Mouse (Mus musculus): ENCODE measurements around the gene Tmem120a. TPM values are rescaled to one million over a fixed set of nuclear protein-coding genes. Genes with fewer than 3 reads are reported as not detected.

The Tmem120a gene
- 44.8 and 52.8 TPM in 2 replicates for polyA plus RNA-seq (2015; fragmentation: Nextera tagmentation; extraction: Ambion mirVana)

- under 1% methylated on average over 49 of the region's 60 CpGs for WGBS
- ATAC-seq, result peak; percentile 99
- peak within 1 kb of the TSS; percentile 89 for H3K4me3 ChIP-seq (replicated peaks)
- peak within 1 kb of the TSS; percentile 22; the same call in 1 of the 2 replicates for H3K27ac ChIP-seq
- no peaks in the 10 kb centered on the region for H3K27me3 ChIP-seq (replicated peaks)
- peak within 1 kb of the TSS; percentile 77 for H3K9ac ChIP-seq
- peak within 1 kb of the TSS; percentile 82 for H3K4me2 ChIP-seq (replicated peaks)
- no peaks in the 10 kb centered on the region for H3K36me3 ChIP-seq
- H3K9me3 ChIP-seq, result no peaks in the 10 kb centered on the region
- H3K4me1 ChIP-seq (replicated peaks), result peaks cover 13% of the 10 kb centered on the region
Observed at GRCm38 (mm10) chr5:135743741-135744609, at the start of gene Tmem120a. Gene Tmem120a, minus strand, starts transcription at chr5:135744448.

GRCm38 (mm10) chr5:135782901-135783300 lies 38.7 kb upstream of the Tmem120a start:
- Histone ChIP-seq H3K36me3 (peaks cover 49% of the 10 kb centered on the region), H3K9me3 (no peaks in the 10 kb centered on the region), H3K4me3 (replicated peaks) (no peak overlapping the region), H3K27me3 (replicated peaks) (no peaks in the 10 kb centered on the region), H3K4me2 (replicated peaks) (no peak overlapping the region), H3K27ac (no peak overlapping the region), H3K9ac (no peak overlapping the region), H3K4me1 (replicated peaks) (peaks cover 16% of the 10 kb centered on the region)
- no peak for ATAC-seq
- WGBS, result 69% methylated on average over 4 of the region's 4 CpGs

- H3K9ac ChIP-seq, result no peak overlapping the region
- peak overlapping the region; percentile 72 for H3K4me2 ChIP-seq (replicated peaks)
- H3K4me3 ChIP-seq (replicated peaks), result peak overlapping the region; percentile 83; the same call in 1 of the 2 replicates
- no peaks in the 10 kb centered on the region for H3K27me3 ChIP-seq (replicated peaks)
- H3K36me3 ChIP-seq, result peaks cover 23% of the 10 kb centered on the region
- 73% methylated on average over 8 of the region's 8 CpGs for whole genome bisulfite sequencing
- no peaks in the 10 kb centered on the region for H3K9me3 ChIP-seq
- H3K4me1 ChIP-seq (replicated peaks), result peaks cover 27% of the 10 kb centered on the region
- no peak for ATAC-seq
- no peak overlapping the region for H3K27ac ChIP-seq
Observed at GRCm38 (mm10) chr5:135780331-135780730, 36.1 kb upstream of the Tmem120a start.

GRCm38 (mm10) chr5:135778471-135779445 lies 34.5 kb upstream of the Tmem120a start, which contains the start of gene Mdh2:
Gene Mdh2, plus strand, starts transcription at chr5:135778480.
- peaks cover 27% of the 10 kb centered on the region for H3K4me1 ChIP-seq (replicated peaks)
- no peaks in the 10 kb centered on the region for H3K9me3 ChIP-seq
- H3K9ac ChIP-seq, result peak within 1 kb of the TSS; percentile 96
- peaks cover 9% of the 10 kb centered on the region for H3K36me3 ChIP-seq
- peak; percentile 98 for ATAC-seq
- WGBS, result under 1% methylated on average over 70 of the region's 70 CpGs
- H3K4me3 ChIP-seq (replicated peaks), result peak within 1 kb of the TSS; percentile 83
- H3K4me2 ChIP-seq (replicated peaks), result peak within 1 kb of the TSS; percentile 83
- peak within 1 kb of the TSS; percentile 96 for H3K27ac ChIP-seq
- no peaks in the 10 kb centered on the region for H3K27me3 ChIP-seq (replicated peaks)

- Histone ChIP-seq H3K9me3 (no peaks in the 10 kb centered on the region), H3K4me2 (replicated peaks) (peak within 1 kb of the TSS; percentile 83), H3K9ac (peak within 1 kb of the TSS; percentile 96), H3K4me1 (replicated peaks) (peaks cover 27% of the 10 kb centered on the region), H3K4me3 (replicated peaks) (peak within 1 kb of the TSS; percentile 83), H3K36me3 (peaks cover 2% of the 10 kb centered on the region), H3K27ac (peak within 1 kb of the TSS; percentile 96), H3K27me3 (replicated peaks) (no peaks in the 10 kb centered on the region)
- peak; percentile 96 for ATAC-seq
- under 1% methylated on average over 45 of the region's 45 CpGs for WGBS
Observed at GRCm38 (mm10) chr5:135777796-135778470, 33.7 kb upstream of the Tmem120a start, which contains the start of gene Styxl1. Gene Styxl1, minus strand, starts transcription at chr5:135778385.

GRCm38 (mm10) chr5:135776546-135776945 lies 32.3 kb upstream of the Tmem120a start:
- peaks cover 24% of the 10 kb centered on the region for H3K4me1 ChIP-seq (replicated peaks)

GRCm38 (mm10) chr5:135772519-135772918 lies 28.3 kb upstream of the Tmem120a start:
- WGBS, result 33% methylated on average over 3 of the region's 3 CpGs
- no peak for ATAC-seq

More at GRCm38 (mm10) chr5:135776546-135776945, 32.3 kb upstream of the Tmem120a start:
- H3K9ac ChIP-seq, result no peak overlapping the region
- H3K36me3 ChIP-seq, result no peaks in the 10 kb centered on the region; the same call in 1 of the 2 replicates
- no peak overlapping the region for H3K27ac ChIP-seq
- H3K9me3 ChIP-seq, result no peaks in the 10 kb centered on the region
- WGBS, result 73% methylated on average over 4 of the region's 4 CpGs
- no peaks in the 10 kb centered on the region for H3K27me3 ChIP-seq (replicated peaks)
- ATAC-seq, result no peak
- H3K4me3 ChIP-seq (replicated peaks), result no peak overlapping the region
- no peak overlapping the region for H3K4me2 ChIP-seq (replicated peaks)

GRCm38 (mm10) chr5:135764971-135765370 lies 20.7 kb upstream of the Tmem120a start:
- H3K27ac ChIP-seq, result no peak overlapping the region
- ATAC-seq, result no peak
- H3K36me3 ChIP-seq, result no peaks in the 10 kb centered on the region
- no peaks in the 10 kb centered on the region for H3K4me1 ChIP-seq (replicated peaks)
- WGBS, result 58% methylated on average over 3 of the region's 3 CpGs
- H3K9ac ChIP-seq, result no peak overlapping the region
- no peaks in the 10 kb centered on the region for H3K9me3 ChIP-seq
- H3K4me2 ChIP-seq (replicated peaks), result no peak overlapping the region
- no peak overlapping the region for H3K4me3 ChIP-seq (replicated peaks)
- H3K27me3 ChIP-seq (replicated peaks), result 0 out of 2 replicates have a peak, but pooled peaks cover 3% of the 10 kb centered on the region

More at GRCm38 (mm10) chr5:135772519-135772918, 28.3 kb upstream of the Tmem120a start:
- H3K27me3 ChIP-seq (replicated peaks), result 0 out of 2 replicates have a peak, but pooled peaks cover 3% of the 10 kb centered on the region
- no peak overlapping the region for H3K27ac ChIP-seq
- H3K36me3 ChIP-seq, result no peaks in the 10 kb centered on the region
- no peaks in the 10 kb centered on the region for H3K9me3 ChIP-seq
- no peak overlapping the region for H3K4me2 ChIP-seq (replicated peaks)
- no peak overlapping the region for H3K9ac ChIP-seq
- H3K4me3 ChIP-seq (replicated peaks), result no peak overlapping the region
- H3K4me1 ChIP-seq (replicated peaks), result peaks cover 9% of the 10 kb centered on the region; the same call in 1 of the 2 replicates

- Histone ChIP-seq H3K4me2 (replicated peaks) (no peak overlapping the region), H3K9me3 (no peaks in the 10 kb centered on the region), H3K9ac (no peak overlapping the region), H3K4me3 (replicated peaks) (no peak overlapping the region), H3K27ac (no peak overlapping the region), H3K36me3 (no peaks in the 10 kb centered on the region), H3K4me1 (replicated peaks) (no peaks in the 10 kb centered on the region), H3K27me3 (replicated peaks) (no peaks in the 10 kb centered on the region)
- 0 out of 2 replicates have a peak, but pooled peaks have one; percentile 62 for ATAC-seq
- 2% methylated on average over 7 of the region's 7 CpGs for WGBS
Observed at GRCm38 (mm10) chr5:135763526-135763925, 19.3 kb upstream of the Tmem120a start.

- H3K4me1 ChIP-seq (replicated peaks), result no peaks in the 10 kb centered on the region
- no peaks in the 10 kb centered on the region for H3K27me3 ChIP-seq (replicated peaks)
- no peak for ATAC-seq
- no peak overlapping the region for H3K27ac ChIP-seq
- no peaks in the 10 kb centered on the region for H3K36me3 ChIP-seq
- no peak overlapping the region for H3K9ac ChIP-seq
- H3K9me3 ChIP-seq, result no peaks in the 10 kb centered on the region
- no peak overlapping the region for H3K4me3 ChIP-seq (replicated peaks)
- WGBS, result 72% methylated on average over 3 of the region's 3 CpGs
- no peak overlapping the region for H3K4me2 ChIP-seq (replicated peaks)
Observed at GRCm38 (mm10) chr5:135761881-135762280, 17.6 kb upstream of the Tmem120a start.

- H3K9ac ChIP-seq, result no peak overlapping the region
- no peak overlapping the region for H3K4me3 ChIP-seq (replicated peaks)
- no peaks in the 10 kb centered on the region for H3K9me3 ChIP-seq
- WGBS, result 77% methylated on average over 2 of the region's 2 CpGs
- H3K27me3 ChIP-seq (replicated peaks), result no peaks in the 10 kb centered on the region; the same call in 1 of the 2 replicates
- no peak overlapping the region for H3K4me2 ChIP-seq (replicated peaks)
- H3K36me3 ChIP-seq, result no peaks in the 10 kb centered on the region
- ATAC-seq, result no peak
- no peaks in the 10 kb centered on the region for H3K4me1 ChIP-seq (replicated peaks)
- H3K27ac ChIP-seq, result no peak overlapping the region
Observed at GRCm38 (mm10) chr5:135751595-135751994, 7.3 kb upstream of the Tmem120a start.

Measured in intestine, embryonic 15.5 days (tissue).